Mouse (Mus musculus): ENCODE data around the gene Fam76b. TPM values are rescaled to one million over a fixed set of nuclear protein-coding genes. Genes with fewer than 3 reads are reported as not detected.

Fam76b gene
- total RNA-seq, 2 experiments from 2014 or later: 6.9 to 12.2 TPM

Other genes starting within 250 kb of the Fam76b start
- 10 to 100 TPM; 24.7 to 26.3 TPM for gene Mtmr2, start 79.3 kb upstream of the Fam76b start, total RNA-seq (2021)
- 10 to 100 TPM; 10.1 to 10.8 TPM for gene Cep57, start 609 bp upstream of the Fam76b start, total RNA-seq (2021)